Mouse (Mus musculus): ENCODE data around the gene Olfr1353.
"Not testable (repeated sequence)": the region's sequence is repeated elsewhere in the genome, so short reads cannot be mapped to it uniquely, and the experiment has no call there.

Gene Olfr1353

GRCm38 (mm10) chr10:78963009-78963408, at the start of gene Olfr1353:
TSS of gene Olfr1353 (plus strand) at chr10:78963309.
- DNase-seq (ENCODE audit: low spot score in 2 of 2) = not testable (repeated sequence)

GRCm38 (mm10) chr10:78950336-78950735, 12.8 kb upstream of the Olfr1353 start, which contains the start of gene Olfr8:
TSS of gene Olfr8 (plus strand) at chr10:78950636.
- not testable (repeated sequence) for DNase-seq (ENCODE audit: low spot score in 2 of 2)

GRCm38 (mm10) chr10:78980750-78981149, 17.6 kb downstream of the Olfr1353 start, which contains the start of gene Olfr1352:
TSS of gene Olfr1352 (plus strand) at chr10:78981050.
- no peak for DNase-seq (ENCODE audit: low spot score in 2 of 2)

- no peak for DNase-seq (ENCODE audit: low spot score in 2 of 2)
Observed at GRCm38 (mm10) chr10:79012172-79012571, 49.1 kb downstream of the Olfr1353 start, which contains the start of gene Olfr1351. TSS of gene Olfr1351 (plus strand) at chr10:79012472.

Measured in cerebellum, postnatal 4 days (tissue).